Mouse (Mus musculus) hindbrain, embryonic 14.5 days (tissue): ENCODE results near the gene Nr5a1. TPM values are rescaled to one million over a fixed set of nuclear protein-coding genes. Genes with fewer than 3 reads are reported as not detected.
A peak's percentile ranks its signal among the peaks of the same experiment; 100 is the strongest.

Experiments used
- ATAC-seq: fragments of 200-750 bp; cut with Nextera tagmentation; 2 replicates; pipeline ENCODE4 v1.8.0; 2017; ENCODE audit warnings: moderate number of reproducible peaks, mild to moderate bottlenecking, moderate TSS enrichment, moderate library complexity; ENCODE audit not compliant: low FRiP score
- DNase-seq: peaks from one replicate; pipeline ENCODE4 v3.0.0-alpha.2; 2015; ENCODE audit warnings: low spot score
- H3K27ac ChIP-seq: fragments of 300-500 bp; sonication (generic); 2 replicates; pipeline ENCODE4 v1.5.1; 2014; ENCODE audit warnings: mild to moderate bottlenecking, moderate library complexity
- H3K27me3 ChIP-seq: fragments of 300-500 bp; sonication (generic); 2 replicates; pipeline ENCODE4 v1.6.1; 2014; ENCODE audit warnings: mild to moderate bottlenecking, low read length, mixed read lengths; ENCODE audit not compliant: control insufficient read depth, insufficient read depth
- H3K36me3 ChIP-seq: fragments of 300-500 bp; sonication (generic); replicated peaks from 2 replicates; pipeline ENCODE4 v1.6.1; 2014; ENCODE audit not compliant: control insufficient read depth, insufficient read depth
- H3K4me1 ChIP-seq: fragments of 300-500 bp; sonication (generic); replicated peaks from 2 replicates; pipeline ENCODE4 v1.6.1; 2014; ENCODE audit warnings: antibody characterized with exemption, low read length, mixed read lengths; ENCODE audit not compliant: control insufficient read depth, insufficient read depth
- H3K4me2 ChIP-seq: fragments of 300-500 bp; sonication (generic); replicated peaks from 2 replicates; pipeline ENCODE4 v1.6.1; 2014; ENCODE audit warnings: mild to moderate bottlenecking, moderate library complexity
- H3K4me3 ChIP-seq: fragments of 300-500 bp; sonication (generic); replicated peaks from 2 replicates; pipeline ENCODE4 v1.5.1; 2014; ENCODE audit warnings: mild to moderate bottlenecking, low read length
- H3K9ac ChIP-seq: fragments of 300-500 bp; sonication (generic); 2 replicates; pipeline ENCODE4 v1.6.1; 2014
- H3K9me3 ChIP-seq: fragments of 300-500 bp; sonication (generic); 2 replicates; pipeline ENCODE4 v1.6.1; 2016; ENCODE audit warnings: low read length; ENCODE audit not compliant: control insufficient read depth
- WGBS: fragments of 180-500 bp; shearing (Covaris S2); extraction: QIAGEN DNeasy Blood & Tissue Kit; methylation state at CpG from one replicate; pipeline ENCODE4 v1.1.7; 2014; 5-methylcytosine and 5-hydroxymethylcytosine counted together
- polyA plus RNA-seq: library from polyadenylated mRNA; unstranded; fragments of >200 nt; fragmentation: Nextera tagmentation; extraction: Ambion mirVana; gene quantifications from 2 replicates; pipeline ENCODE4 v1.2.1, GENCODE M21; 2014

Nr5a1 gene
- polyA plus RNA-seq, 1 experiment from 2014 or later = 0.08 TPM

DNA sequence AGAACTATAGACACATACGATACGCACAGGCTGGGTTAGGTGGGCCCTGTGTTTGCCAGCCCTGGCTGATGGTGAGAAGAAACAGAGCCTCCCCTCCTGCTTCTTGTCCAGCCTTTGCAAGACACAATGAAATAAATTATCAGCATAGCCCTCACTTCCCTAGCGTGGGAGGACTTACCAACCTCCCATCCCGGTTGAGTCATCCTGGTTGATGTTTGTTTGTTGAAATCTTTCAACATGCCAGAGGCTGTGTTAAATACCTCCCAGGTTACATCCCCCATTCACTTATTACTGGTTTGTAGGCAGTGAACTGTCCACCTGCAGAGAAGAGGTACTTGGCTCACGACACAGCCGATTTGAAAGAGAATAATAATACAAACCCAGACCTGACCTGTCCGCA, 66.7 kb downstream of the Nr5a1 start:
- H3K4me2 ChIP-seq = no peak overlapping the region
- H3K9me3 ChIP-seq = no peaks in the 10 kb centered on the region
- no peaks in the 10 kb centered on the region for H3K36me3 ChIP-seq
- 83% methylated on average over 7 of the region's 7 CpGs for WGBS
- peak overlapping the region; percentile 53 for H3K27ac ChIP-seq
- 0 out of 2 replicates have a peak overlapping the region, but pooled peaks have one; percentile 12 for H3K9ac ChIP-seq
- no peak for ATAC-seq
- H3K4me1 ChIP-seq = peaks cover 14% of the 10 kb centered on the region
- H3K4me3 ChIP-seq = no peak overlapping the region
- DNase-seq = no peak
- no peaks in the 10 kb centered on the region for H3K27me3 ChIP-seq

DNA sequence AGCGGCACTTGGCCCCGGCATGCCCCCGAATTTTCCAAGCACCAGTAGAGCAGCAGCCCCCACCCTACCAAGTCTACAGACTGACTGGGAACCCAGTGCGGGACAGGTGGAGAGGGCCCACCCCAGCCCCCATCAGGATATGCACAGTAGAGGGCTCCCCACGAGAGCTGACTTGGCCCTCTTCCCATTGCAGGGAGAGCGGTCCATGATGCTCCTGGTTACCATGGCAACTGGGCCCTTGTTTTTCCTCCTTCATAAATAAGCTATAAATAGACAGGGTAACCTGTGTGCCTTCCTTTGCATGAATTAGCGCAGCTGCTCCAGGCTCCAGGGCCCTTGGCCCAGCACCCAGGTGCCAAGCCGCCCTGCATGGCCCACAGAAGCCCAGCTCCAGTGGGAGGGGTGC, 67.1 kb downstream of the Nr5a1 start:
- Histone ChIP-seq H3K9ac (0 out of 2 replicates have a peak overlapping the region, but pooled peaks have one; percentile 12), H3K27ac (peak overlapping the region; percentile 53), H3K4me1 (peaks cover 18% of the 10 kb centered on the region), H3K27me3 (no peaks in the 10 kb centered on the region), H3K4me2 (no peak overlapping the region), H3K4me3 (no peak overlapping the region), H3K36me3 (no peaks in the 10 kb centered on the region), H3K9me3 (no peaks in the 10 kb centered on the region)
- DNase-seq (peak; percentile 51), ATAC-seq (peak; percentile 59)
- WGBS = 55% methylated on average over 8 of the region's 8 CpGs

DNA sequence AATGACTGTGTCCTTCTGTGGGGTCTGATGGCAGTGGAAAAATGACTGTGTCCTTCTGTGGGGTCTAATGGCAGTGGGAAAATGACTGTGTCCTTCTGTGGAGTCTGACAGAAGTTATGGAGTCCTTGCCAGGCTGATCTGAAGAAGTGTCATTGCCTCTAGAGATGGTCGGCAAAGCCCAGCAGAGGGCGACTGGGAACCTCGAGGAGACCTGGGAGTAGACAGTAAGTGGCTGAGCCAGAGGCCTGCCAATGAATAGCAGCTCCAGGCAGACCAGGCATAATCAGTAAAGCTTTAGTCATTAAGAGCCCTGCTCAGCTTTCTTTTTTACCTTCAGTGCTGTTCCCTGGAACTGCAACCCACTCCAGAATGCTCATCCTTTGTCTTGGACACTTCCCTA, 68.4 kb downstream of the Nr5a1 start:
- no peak overlapping the region for H3K27ac ChIP-seq
- 0 out of 2 replicates have a peak, but pooled peaks have one; percentile 49 for ATAC-seq
- no peak overlapping the region for H3K9ac ChIP-seq
- WGBS = 0% methylated on average over 3 of the region's 3 CpGs
- H3K36me3 ChIP-seq = peaks cover 12% of the 10 kb centered on the region
- peaks cover 18% of the 10 kb centered on the region for H3K4me1 ChIP-seq
- no peaks in the 10 kb centered on the region for H3K9me3 ChIP-seq
- H3K4me2 ChIP-seq = no peak overlapping the region
- no peaks in the 10 kb centered on the region for H3K27me3 ChIP-seq
- DNase-seq = peak; percentile 61
- no peak overlapping the region for H3K4me3 ChIP-seq

DNA sequence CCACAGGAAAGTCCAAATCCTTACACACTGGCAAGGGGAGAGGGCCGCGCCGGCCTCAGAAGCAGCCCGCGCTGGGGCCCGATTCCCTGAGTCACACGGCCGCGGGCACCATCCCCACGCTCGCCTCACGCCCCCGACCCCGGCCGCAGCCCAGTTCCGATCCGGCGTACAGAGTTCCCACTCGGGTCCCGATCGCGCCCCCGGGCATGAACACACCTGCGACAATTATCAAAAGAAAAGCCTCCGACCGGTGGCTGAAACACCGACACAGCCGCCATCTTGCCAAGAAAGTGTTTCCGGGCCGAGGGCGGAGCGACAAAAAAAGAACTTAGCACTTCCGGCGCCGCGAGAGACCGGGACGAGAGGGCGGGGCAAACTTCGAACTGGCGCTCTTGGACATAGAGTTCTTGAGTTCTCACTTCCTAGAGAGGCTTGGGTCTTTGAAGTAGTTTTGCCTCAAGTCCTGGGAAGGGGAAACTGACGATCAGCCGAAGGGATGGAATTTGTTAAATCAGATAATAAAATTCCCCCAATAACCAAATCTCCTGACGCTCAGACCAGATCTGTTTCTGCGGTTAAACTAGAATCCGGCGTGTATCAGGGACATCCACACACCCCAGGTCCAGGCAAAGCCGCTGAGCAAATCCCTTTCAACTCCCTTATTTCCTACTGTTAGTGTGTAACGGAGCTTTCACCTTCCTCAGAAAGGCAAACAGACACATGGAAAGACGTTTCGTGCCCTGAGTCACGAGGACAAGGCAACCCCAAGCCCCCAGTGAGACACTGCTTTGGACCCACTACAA, 70.5 kb downstream of the Nr5a1 start, which contains the start of gene Psmb7:
Gene Psmb7 (minus strand): TSS at position 463 of the 803 bp plus-strand sequence.
- H3K9me3 ChIP-seq = no peaks in the 10 kb centered on the region
- H3K9ac ChIP-seq = peak within 1 kb of the TSS; percentile 75
- peak; percentile 92 for DNase-seq
- H3K4me1 ChIP-seq = peaks cover 18% of the 10 kb centered on the region
- no peaks in the 10 kb centered on the region for H3K27me3 ChIP-seq
- peak within 1 kb of the TSS; percentile 62; the same call in 1 of the 2 replicates for H3K27ac ChIP-seq
- ATAC-seq = peak; percentile 83
- H3K4me2 ChIP-seq = peak within 1 kb of the TSS; percentile 82
- 2% methylated on average over 52 of the region's 52 CpGs for WGBS
- H3K4me3 ChIP-seq = peak within 1 kb of the TSS; percentile 71
- H3K36me3 ChIP-seq = peaks cover 32% of the 10 kb centered on the region

Other genes starting within 250 kb of the Nr5a1 start
- 55.0 and 58.4 TPM in 2 replicates for gene Nek6, start 202.9 kb downstream of the Nr5a1 start, polyA plus RNA-seq
- 291 and 305 TPM in 2 replicates for gene Psmb7, start 70.5 kb downstream of the Nr5a1 start, polyA plus RNA-seq
- 3.8 and 4.0 TPM in 2 replicates for gene Nr6a1, start 213.1 kb upstream of the Nr5a1 start, polyA plus RNA-seq
- 4.6 and 5.6 TPM in 2 replicates for gene Olfml2a, start 217.4 kb upstream of the Nr5a1 start, polyA plus RNA-seq